Mouse (Mus musculus): ENCODE data around the gene Kif3c. TPM values are rescaled to one million over a fixed set of nuclear protein-coding genes. Genes with fewer than 3 reads are reported as not detected.
A peak's percentile ranks its signal among the peaks of the same experiment; 100 is the strongest.

The Kif3c gene
- polyA plus RNA-seq, 1 experiment, result 112 TPM

GRCm38 (mm10) chr12:3420519-3420918 lies 55.6 kb downstream of the Kif3c start:
- DNase-seq (ENCODE audit: extremely low spot score in 1 of 2, low spot score in 1 of 2), result no peak

- DNase-seq (ENCODE audit: extremely low spot score in 1 of 2, low spot score in 1 of 2), result no peak
Measured at GRCm38 (mm10) chr12:3422786-3423185, 57.9 kb downstream of the Kif3c start.

- DNase-seq (ENCODE audit: extremely low spot score in 1 of 2, low spot score in 1 of 2), result no peak
Measured at GRCm38 (mm10) chr12:3424179-3424578, 59.2 kb downstream of the Kif3c start.

DNA sequence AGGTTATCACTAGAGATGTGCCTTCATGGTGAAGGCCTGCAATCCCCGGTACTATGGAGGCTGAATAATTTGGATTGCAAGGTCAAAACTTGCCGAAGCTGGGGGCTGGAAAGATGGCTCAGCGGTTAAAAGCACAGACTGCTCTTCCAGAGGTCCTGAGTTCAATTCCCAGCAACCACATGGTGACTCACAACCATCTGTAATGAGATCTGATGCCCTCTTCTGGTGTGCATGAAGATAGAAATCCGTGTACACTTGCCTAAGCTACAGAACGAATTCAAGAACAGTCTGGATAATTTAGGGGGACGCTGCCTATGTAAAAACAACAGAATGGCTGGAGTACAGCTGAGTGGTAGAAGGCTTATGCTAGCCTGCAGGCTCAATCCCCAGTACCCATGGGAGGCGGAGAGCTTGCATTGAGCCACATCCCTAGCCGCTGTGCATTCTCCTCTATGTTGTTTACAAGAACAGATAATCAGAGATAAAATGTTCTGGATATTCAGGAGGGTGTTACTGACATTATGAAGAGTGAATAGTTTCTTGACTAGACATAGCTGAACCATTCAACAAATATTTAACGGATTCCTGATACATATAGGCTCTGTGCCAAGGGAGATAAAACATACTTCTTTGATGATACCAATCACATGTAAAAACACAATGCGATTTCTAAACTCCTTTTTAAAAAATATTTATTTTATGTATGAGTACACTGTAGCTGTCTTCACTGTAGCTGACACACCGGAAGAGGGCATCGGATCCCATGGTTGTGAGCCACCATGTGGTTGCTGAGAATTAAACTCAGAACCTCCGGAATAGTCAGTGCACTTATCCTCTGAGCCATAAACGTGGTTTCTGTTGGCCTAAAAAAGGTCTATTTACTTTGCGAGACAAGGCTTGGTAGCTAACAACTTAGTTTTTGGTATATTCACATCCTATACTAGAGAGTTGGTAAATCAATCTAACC lies 60.7 kb downstream of the Kif3c start:
- peak in 1 of 2 experiments; percentile 52 for DNase-seq (ENCODE audit: extremely low spot score in 1 of 2, low spot score in 1 of 2)

GRCm38 (mm10) chr12:3426530-3427034 lies 61.6 kb downstream of the Kif3c start, which contains the start of gene Asxl2:
Gene Asxl2, plus strand, starts transcription at chr12:3426857.
- DNase-seq (ENCODE audit: extremely low spot score in 1 of 2, low spot score in 1 of 2), result peak; percentile 98 to 99

- peak; percentile 55 to 69 for DNase-seq (ENCODE audit: extremely low spot score in 1 of 2, low spot score in 1 of 2)
Measured at GRCm38 (mm10) chr12:3427067-3427889, 62.3 kb downstream of the Kif3c start.

- DNase-seq (ENCODE audit: extremely low spot score in 1 of 2, low spot score in 1 of 2), result no peak
Measured at GRCm38 (mm10) chr12:3427891-3428775, 63.2 kb downstream of the Kif3c start.

- DNase-seq (ENCODE audit: extremely low spot score in 1 of 2, low spot score in 1 of 2), result no peak
Measured at GRCm38 (mm10) chr12:3429681-3430442, 64.9 kb downstream of the Kif3c start.

DNA sequence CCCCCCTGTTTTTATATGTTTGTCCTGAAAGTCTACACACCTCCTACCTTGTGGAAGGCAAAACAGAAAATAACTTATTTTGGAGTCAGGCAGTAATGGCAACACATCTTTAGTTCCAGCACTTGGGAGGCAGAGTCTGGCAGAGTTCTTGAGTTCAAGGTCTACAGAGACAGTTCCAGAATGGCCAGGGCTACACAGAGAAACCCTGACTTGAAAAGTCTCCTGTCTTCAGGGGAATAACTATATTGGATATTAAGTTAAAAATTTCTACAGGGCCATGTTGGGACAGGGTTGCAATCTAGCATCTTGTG lies 65.5 kb downstream of the Kif3c start:
- no peak for DNase-seq (ENCODE audit: extremely low spot score in 1 of 2, low spot score in 1 of 2)

- no peak for DNase-seq (ENCODE audit: extremely low spot score in 1 of 2, low spot score in 1 of 2)
Measured at GRCm38 (mm10) chr12:3430985-3431384, 66.1 kb downstream of the Kif3c start.

GRCm38 (mm10) chr12:3433736-3434135 lies 68.8 kb downstream of the Kif3c start:
- no peak for DNase-seq (ENCODE audit: extremely low spot score in 1 of 2, low spot score in 1 of 2)

DNA sequence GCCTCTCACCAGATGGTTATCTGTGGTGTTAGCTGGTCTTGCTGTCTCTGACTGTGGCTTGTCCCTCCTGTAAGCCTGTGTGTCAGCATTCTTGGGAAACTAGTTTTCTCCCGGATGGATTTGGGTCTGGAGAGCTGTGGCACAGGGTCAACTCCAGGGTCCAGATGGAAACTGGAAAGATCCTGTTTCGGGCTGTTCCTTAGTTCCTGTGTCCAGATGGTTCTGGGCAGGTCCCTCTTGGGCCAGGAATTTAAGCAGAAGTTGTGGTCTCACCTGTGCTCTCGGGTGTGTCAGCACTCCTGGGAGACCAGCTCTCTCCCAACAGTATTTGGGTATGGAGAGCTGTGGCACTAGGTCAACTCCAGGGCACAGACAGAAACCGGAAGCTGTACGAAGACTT lies 71.5 kb downstream of the Kif3c start:
- no peak for DNase-seq (ENCODE audit: extremely low spot score in 1 of 2, low spot score in 1 of 2)

GRCm38 (mm10) chr12:3437815-3438214 lies 72.9 kb downstream of the Kif3c start:
- no peak for DNase-seq (ENCODE audit: extremely low spot score in 1 of 2, low spot score in 1 of 2)

GRCm38 (mm10) chr12:3440916-3441315 lies 76.0 kb downstream of the Kif3c start:
- no peak for DNase-seq (ENCODE audit: extremely low spot score in 1 of 2, low spot score in 1 of 2)

DNA sequence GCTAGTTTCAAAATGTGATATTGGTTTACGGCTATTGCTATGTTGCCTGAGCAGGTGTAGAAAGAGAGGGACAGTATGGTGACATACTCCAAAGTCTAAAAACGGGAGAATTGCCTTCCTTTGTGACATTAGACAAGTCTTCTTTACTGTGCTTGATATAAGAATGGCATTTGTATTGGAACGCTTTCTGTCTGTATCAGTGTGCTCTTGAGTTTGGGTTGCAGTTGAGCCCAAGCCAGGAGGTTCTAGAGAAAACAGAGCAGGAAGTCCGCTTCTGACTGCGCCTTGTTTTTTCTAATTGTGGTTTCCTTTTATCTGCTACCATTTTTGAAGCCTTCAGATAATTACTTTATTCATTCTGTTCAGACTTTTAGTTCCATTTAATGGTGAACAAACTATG lies 76.4 kb downstream of the Kif3c start:
- no peak for DNase-seq (ENCODE audit: extremely low spot score in 1 of 2, low spot score in 1 of 2)

DNA sequence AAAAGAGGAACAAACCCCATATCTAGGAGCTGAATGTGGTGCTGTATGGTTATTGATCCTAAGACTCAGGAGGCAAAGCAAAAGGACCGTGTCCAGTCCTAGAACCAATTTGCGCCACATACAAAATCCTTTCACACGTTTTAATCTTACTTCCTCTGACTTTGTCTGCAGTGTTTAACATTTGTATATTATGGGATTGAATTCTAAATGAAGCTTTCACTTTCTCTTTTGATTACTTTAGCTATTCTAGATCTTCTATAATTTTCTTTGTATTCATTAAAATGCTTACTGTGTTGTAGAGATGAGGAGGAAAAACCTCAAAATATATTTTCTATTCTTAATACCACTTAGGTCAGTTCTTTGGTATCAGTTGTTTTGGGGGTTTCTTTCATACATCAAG lies 88.6 kb downstream of the Kif3c start:
- no peak for DNase-seq (ENCODE audit: extremely low spot score in 1 of 2, low spot score in 1 of 2)

Data from frontal cortex, adult 2 months (tissue).